Mouse (Mus musculus): ENCODE data around the gene Klf12.

The Klf12 gene

GRCm38 (mm10) chr14:100126126-100126525 lies 158.4 kb downstream of the Klf12 start:
- DNase-seq = no peak

GRCm38 (mm10) chr14:100121075-100121474 lies 163.4 kb downstream of the Klf12 start:
- no peak for DNase-seq

- no peak for DNase-seq
Observed at GRCm38 (mm10) chr14:100119866-100120265, 164.6 kb downstream of the Klf12 start.

- DNase-seq = no peak
Observed at GRCm38 (mm10) chr14:100113419-100113818, 171.1 kb downstream of the Klf12 start.

- no peak for DNase-seq
Observed at GRCm38 (mm10) chr14:100111735-100112134, 172.7 kb downstream of the Klf12 start.

GRCm38 (mm10) chr14:100109563-100109962 lies 174.9 kb downstream of the Klf12 start:
- no peak for DNase-seq

- no peak for DNase-seq
Observed at GRCm38 (mm10) chr14:100105570-100105969, 178.9 kb downstream of the Klf12 start.

- DNase-seq = no peak
Observed at GRCm38 (mm10) chr14:100104818-100105217, 179.7 kb downstream of the Klf12 start.

- DNase-seq = no peak
Observed at GRCm38 (mm10) chr14:100103818-100104217, 180.7 kb downstream of the Klf12 start.

GRCm38 (mm10) chr14:100097208-100098189 lies 187.0 kb downstream of the Klf12 start:
- no peak for DNase-seq

- DNase-seq = no peak
Observed at GRCm38 (mm10) chr14:100095730-100096129, 188.7 kb downstream of the Klf12 start.

GRCm38 (mm10) chr14:100090517-100090916 lies 194.0 kb downstream of the Klf12 start:
- no peak for DNase-seq

GRCm38 (mm10) chr14:100079620-100080019 lies 204.9 kb downstream of the Klf12 start:
- DNase-seq = no peak

- DNase-seq = no peak
Observed at GRCm38 (mm10) chr14:100072431-100073195, 211.9 kb downstream of the Klf12 start.

- DNase-seq = no peak
Observed at GRCm38 (mm10) chr14:100069543-100070090, 214.9 kb downstream of the Klf12 start.

- no peak for DNase-seq
Observed at GRCm38 (mm10) chr14:100068715-100069114, 215.8 kb downstream of the Klf12 start.

- no peak for DNase-seq
Observed at GRCm38 (mm10) chr14:100062516-100062915, 222.0 kb downstream of the Klf12 start.

- no peak for DNase-seq
Observed at GRCm38 (mm10) chr14:100054150-100054549, 230.3 kb downstream of the Klf12 start.

- no peak for DNase-seq
Observed at GRCm38 (mm10) chr14:100053456-100053855, 231.0 kb downstream of the Klf12 start.

- no peak for DNase-seq
Observed at GRCm38 (mm10) chr14:100052876-100053275, 231.6 kb downstream of the Klf12 start.

- DNase-seq = no peak
Observed at GRCm38 (mm10) chr14:100045431-100045830, 239.0 kb downstream of the Klf12 start.

GRCm38 (mm10) chr14:100041823-100042222 lies 242.7 kb downstream of the Klf12 start:
- DNase-seq = no peak

GRCm38 (mm10) chr14:100026671-100027070 lies 257.8 kb downstream of the Klf12 start:
- no peak for DNase-seq

Measured in cerebellum, adult 11-12 months (tissue).